Mouse (Mus musculus) liver, adult 2 months (tissue): ENCODE measurements around the gene Itk. TPM values are rescaled to one million over a fixed set of nuclear protein-coding genes. Genes with fewer than 3 reads are reported as not detected.

ENCODE experiments used
- DNase-seq: peaks from one replicate; pipeline ENCODE4 v3.0.0-alpha.2; 2011; ENCODE audit warnings: low read depth, low spot score; ENCODE audit errors: extremely low read depth
- H3K27ac ChIP-seq: fragments of 200-500 bp; replicated peaks from 2 replicates; pipeline ENCODE4 v1.5.1; 2012; ENCODE audit warnings: low read depth, mild to moderate bottlenecking, control low read depth, inconsistent platforms, low read length; ENCODE audit not compliant: insufficient read depth
- H3K27me3 ChIP-seq: fragments of 200-500 bp; 2 replicates; pipeline ENCODE4 v1.6.1; 2012; ENCODE audit warnings: mild to moderate bottlenecking, moderate library complexity, low read length, inconsistent platforms; ENCODE audit not compliant: control insufficient read depth, insufficient read depth
- H3K36me3 ChIP-seq: fragments of 200-500 bp; 2 replicates; pipeline ENCODE4 v1.6.1; 2012; ENCODE audit warnings: low read length, inconsistent platforms; ENCODE audit not compliant: control insufficient read depth, insufficient read depth
- H3K4me1 ChIP-seq: fragments of 200-500 bp; 2 replicates; pipeline ENCODE4 v1.6.1; 2011; ENCODE audit warnings: low read length; ENCODE audit not compliant: control insufficient read depth, insufficient read depth
- H3K4me3 ChIP-seq: fragments of 200-500 bp; 2 replicates; pipeline ENCODE4 v1.5.1; 2011; ENCODE audit warnings: low read depth, mild to moderate bottlenecking, control low read depth, low read length, moderate library complexity; ENCODE audit not compliant: insufficient read depth
- H3K79me2 ChIP-seq: fragments of 200-500 bp; 2 replicates; pipeline ENCODE4 v1.6.1; 2012; ENCODE audit warnings: inconsistent platforms, mild to moderate bottlenecking, low read length, moderate library complexity; ENCODE audit not compliant: control insufficient read depth, insufficient read depth
- H3K9ac ChIP-seq: fragments of 200-500 bp; 2 replicates; pipeline ENCODE4 v1.6.1; 2012; ENCODE audit warnings: low read depth, mild to moderate bottlenecking, control low read depth, inconsistent platforms, low read length
- CTCF ChIP-seq: fragments of 200-500 bp; IDR thresholded peaks from 2 replicates; pipeline ENCODE4 v1.5.1; 2011; ENCODE audit warnings: low read depth, low read length, control low read depth
- POLR2A ChIP-seq: fragments of 200-500 bp; IDR thresholded peaks from 2 replicates; pipeline ENCODE4 v1.6.1; 2011; ENCODE audit warnings: low read length, control low read depth; ENCODE audit not compliant: insufficient read depth; ENCODE audit errors: extremely low read depth
- WGBS: fragments of 180-500 bp; shearing (Covaris S2); methylation state at CpG from one replicate; pipeline ENCODE4 v1.1.7; 2018; 5-methylcytosine and 5-hydroxymethylcytosine counted together
- polyA plus RNA-seq: library from polyadenylated mRNA; depleted of rRNA; stranded (reverse); fragments of >200 nt; gene quantifications from 2 replicates; pipeline ENCODE4 v1.2.3, GENCODE M21; 2012
- total RNA-seq: library from RNA; depleted of rRNA; stranded (reverse); fragments of >200 nt; gene quantifications from 2 replicates; pipeline ENCODE4 v1.2.3, GENCODE M21; 2014

Itk gene
- total and polyA plus RNA-seq, 2 experiments, result 0.22 to 0.46 TPM

GRCm38 (mm10) chr11:46362061-46363022 is 27.0 kb downstream of the Itk start:
- WGBS, result 86% methylated on average over 18 of the region's 18 CpGs
- no peak for DNase-seq
- H3K4me3 ChIP-seq, result no peak overlapping the region
- H3K27me3 ChIP-seq, result no peaks in the 10 kb centered on the region
- TF ChIP-seq CTCF (no peak), POLR2A (no peak)
- no peak overlapping the region for H3K9ac ChIP-seq
- H3K4me1 ChIP-seq, result no peaks in the 10 kb centered on the region
- no peak overlapping the region for H3K27ac ChIP-seq
- no peaks in the 10 kb centered on the region for H3K36me3 ChIP-seq
- H3K79me2 ChIP-seq, result no peaks in the 10 kb centered on the region

- H3K4me3 ChIP-seq, result no peak overlapping the region
- DNase-seq, result no peak
- TF ChIP-seq POLR2A (no peak), CTCF (no peak)
- no peak overlapping the region for H3K9ac ChIP-seq
- H3K79me2 ChIP-seq, result no peaks in the 10 kb centered on the region
- no peaks in the 10 kb centered on the region for H3K4me1 ChIP-seq
- H3K27me3 ChIP-seq, result no peaks in the 10 kb centered on the region
- no peaks in the 10 kb centered on the region for H3K36me3 ChIP-seq
- no peak overlapping the region for H3K27ac ChIP-seq
- 81% methylated on average over 2 of the region's 2 CpGs for WGBS
Observed at GRCm38 (mm10) chr11:46360991-46361665, 28.2 kb downstream of the Itk start.

- Histone ChIP-seq H3K36me3 (no peaks in the 10 kb centered on the region), H3K27ac (no peak overlapping the region), H3K9ac (no peak overlapping the region), H3K27me3 (no peaks in the 10 kb centered on the region), H3K4me3 (no peak overlapping the region), H3K79me2 (no peaks in the 10 kb centered on the region), H3K4me1 (no peaks in the 10 kb centered on the region)
- WGBS, result 63% methylated on average over 1 of the region's 1 CpGs
- no peak for DNase-seq
- no peak for TF ChIP-seq CTCF
- no peak for TF ChIP-seq POLR2A
Observed at GRCm38 (mm10) chr11:46358369-46358768, 30.9 kb downstream of the Itk start.

- no peaks in the 10 kb centered on the region for H3K36me3 ChIP-seq
- DNase-seq, result no peak
- WGBS, result 45% methylated on average over 2 of the region's 2 CpGs
Observed at GRCm38 (mm10) chr11:46349681-46350410, 39.5 kb downstream of the Itk start.

GRCm38 (mm10) chr11:46348416-46348815 is 40.9 kb downstream of the Itk start:
- H3K4me3 ChIP-seq, result no peak overlapping the region
- H3K9ac ChIP-seq, result no peak overlapping the region
- no peaks in the 10 kb centered on the region for H3K36me3 ChIP-seq
- TF ChIP-seq POLR2A (no peak), CTCF (no peak)
- DNase-seq, result no peak
- no peaks in the 10 kb centered on the region for H3K27me3 ChIP-seq
- no peaks in the 10 kb centered on the region for H3K79me2 ChIP-seq
- H3K4me1 ChIP-seq, result no peaks in the 10 kb centered on the region
- no peak overlapping the region for H3K27ac ChIP-seq
- WGBS, result 79% methylated on average over 3 of the region's 3 CpGs

More at GRCm38 (mm10) chr11:46349681-46350410, 39.5 kb downstream of the Itk start:
- H3K4me1 ChIP-seq, result no peaks in the 10 kb centered on the region
- H3K4me3 ChIP-seq, result no peak overlapping the region
- no peak overlapping the region for H3K27ac ChIP-seq
- no peak for TF ChIP-seq CTCF
- no peak for TF ChIP-seq POLR2A
- no peaks in the 10 kb centered on the region for H3K27me3 ChIP-seq
- H3K79me2 ChIP-seq, result no peaks in the 10 kb centered on the region
- no peak overlapping the region for H3K9ac ChIP-seq
